Mouse (Mus musculus) hindbrain, postnatal 0 days (tissue): Measurements from ENCODE around the gene Gm47995. TPM values are rescaled to one million over a fixed set of nuclear protein-coding genes. Genes with fewer than 3 reads are reported as not detected.

Source experiments
- ATAC-seq: fragments of 200-750 bp; cut with Nextera tagmentation; 2 replicates; pipeline ENCODE4 v1.8.0; 2017; ENCODE audit warnings: mild to moderate bottlenecking, moderate TSS enrichment, moderate library complexity
- DNase-seq: peaks from one replicate; pipeline ENCODE4 v3.0.0-alpha.2; 2015; ENCODE audit warnings: low spot score
- H3K27ac ChIP-seq: fragments of 300-500 bp; sonication (generic); 2 replicates; pipeline ENCODE4 v1.5.1; 2014; ENCODE audit warnings: mild to moderate bottlenecking
- H3K27me3 ChIP-seq: fragments of 300-500 bp; sonication (generic); 2 replicates; pipeline ENCODE4 v1.6.1; 2014; ENCODE audit warnings: low read length, mixed read lengths; ENCODE audit not compliant: insufficient read depth
- H3K36me3 ChIP-seq: fragments of 300-500 bp; sonication (generic); 2 replicates; pipeline ENCODE4 v1.6.1; 2014; ENCODE audit warnings: low read length, mixed read lengths; ENCODE audit not compliant: insufficient read depth
- H3K4me1 ChIP-seq: fragments of 300-500 bp; sonication (generic); 2 replicates; pipeline ENCODE4 v1.6.1; 2014; ENCODE audit warnings: antibody characterized with exemption, low read length, mixed read lengths; ENCODE audit not compliant: insufficient read depth
- H3K4me2 ChIP-seq: fragments of 300-500 bp; sonication (generic); 2 replicates; pipeline ENCODE4 v1.6.1; 2014; ENCODE audit warnings: low read depth, mild to moderate bottlenecking, low read length, moderate library complexity, mixed read lengths
- H3K4me3 ChIP-seq: fragments of 300-500 bp; sonication (generic); 2 replicates; pipeline ENCODE4 v1.5.1; 2014; ENCODE audit warnings: low read length
- H3K9ac ChIP-seq: fragments of 300-500 bp; sonication (generic); replicated peaks from 2 replicates; pipeline ENCODE4 v1.6.1; 2014; ENCODE audit warnings: mild to moderate bottlenecking, low read length, moderate library complexity, mixed read lengths
- H3K9me3 ChIP-seq: fragments of 300-500 bp; sonication (generic); 2 replicates; pipeline ENCODE4 v1.6.1; 2016; ENCODE audit warnings: low read length, mixed read lengths
- CTCF ChIP-seq: IDR thresholded peaks from 2 replicates; pipeline ENCODE4 v1.5.1; 2016; ENCODE audit warnings: antibody characterized with exemption, control low read depth, low read depth
- WGBS: fragments of 180-500 bp; shearing (Covaris S2); extraction: QIAGEN DNeasy Blood & Tissue Kit; methylation state at CpG from one replicate; pipeline ENCODE4 v1.1.7; 2014; 5-methylcytosine and 5-hydroxymethylcytosine counted together
- polyA plus RNA-seq: library from polyadenylated mRNA; unstranded; fragments of >200 nt; fragmentation: Nextera tagmentation; extraction: Ambion mirVana; gene quantifications from 2 replicates; pipeline ENCODE4 v1.2.1, GENCODE M21; 2015
- total RNA-seq: library from RNA; depleted of rRNA; stranded (reverse); fragments of >200 nt; gene quantifications from 2 replicates; pipeline ENCODE4 v1.2.3, GENCODE M21; 2014

Gene Gm47995
- total and polyA plus RNA-seq, 2 experiments from 2014 or later = not detected

- TF ChIP-seq CTCF = no peak
- 41% methylated on average over 9 of the region's 9 CpGs for WGBS
- no peaks in the 10 kb centered on the region for H3K9me3 ChIP-seq
- no peaks in the 10 kb centered on the region for H3K27me3 ChIP-seq
- no peak overlapping the region for H3K27ac ChIP-seq
- DNase-seq (peak; percentile 38), ATAC-seq (0 out of 2 replicates have a peak, but pooled peaks have one; percentile 49)
- H3K36me3 ChIP-seq = no peaks in the 10 kb centered on the region
- no peaks in the 10 kb centered on the region for H3K4me1 ChIP-seq
- H3K4me3 ChIP-seq = no peak overlapping the region
- no peak overlapping the region for H3K9ac ChIP-seq
- no peak overlapping the region for H3K4me2 ChIP-seq
Measured at GRCm38 (mm10) chr1:151157963-151158856, 40.0 kb upstream of the Gm47995 start.

DNA sequence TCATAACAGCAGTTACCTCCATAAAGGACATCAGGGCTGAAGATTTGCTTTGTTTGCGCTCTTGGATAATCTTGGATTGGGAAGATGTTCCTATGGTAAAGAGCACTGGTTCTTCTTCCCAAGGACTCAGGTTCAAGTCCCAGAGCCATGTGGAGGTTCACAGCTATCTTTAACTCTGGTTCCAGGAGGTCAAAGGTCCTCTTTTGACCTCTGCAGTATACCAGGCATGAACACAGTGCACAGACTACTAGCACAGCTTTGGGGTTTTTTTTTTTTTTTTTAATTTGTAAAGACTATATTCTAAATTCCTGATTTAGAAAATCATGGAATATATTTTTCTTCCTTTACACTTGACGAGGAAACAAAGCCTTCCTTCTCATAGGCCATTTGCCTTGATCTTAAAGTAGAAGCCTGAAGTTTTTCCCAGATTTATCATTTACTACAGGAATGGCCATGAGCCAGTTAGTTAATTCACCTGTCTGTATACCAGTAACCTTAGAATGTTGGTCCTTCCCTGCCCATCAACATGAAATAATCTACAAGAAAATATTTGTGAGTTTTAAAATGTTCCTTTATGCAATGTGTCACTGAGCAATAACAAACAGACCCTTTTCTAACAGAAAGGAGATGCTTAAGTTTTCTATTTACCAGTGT lies 39.3 kb upstream of the Gm47995 start:
- WGBS = 89% methylated on average over 2 of the region's 2 CpGs
- Histone ChIP-seq H3K36me3 (no peaks in the 10 kb centered on the region), H3K27ac (no peak overlapping the region), H3K9ac (no peak overlapping the region), H3K4me1 (no peaks in the 10 kb centered on the region), H3K4me2 (no peak overlapping the region), H3K27me3 (no peaks in the 10 kb centered on the region), H3K9me3 (no peaks in the 10 kb centered on the region), H3K4me3 (no peak overlapping the region)
- DNase-seq (no peak), ATAC-seq (no peak)
- TF ChIP-seq CTCF = no peak

- Histone ChIP-seq H3K9ac (no peak overlapping the region), H3K27me3 (no peaks in the 10 kb centered on the region), H3K27ac (no peak overlapping the region), H3K9me3 (no peaks in the 10 kb centered on the region), H3K4me2 (no peak overlapping the region), H3K4me1 (no peaks in the 10 kb centered on the region), H3K36me3 (no peaks in the 10 kb centered on the region), H3K4me3 (no peak overlapping the region)
- WGBS = 49% methylated on average over 8 of the region's 8 CpGs
- DNase-seq (no peak), ATAC-seq (no peak)
- no peak for TF ChIP-seq CTCF
Measured at GRCm38 (mm10) chr1:151166031-151166430, 32.2 kb upstream of the Gm47995 start.

- 21% methylated on average over 12 of the region's 12 CpGs for WGBS
- Histone ChIP-seq H3K27me3 (no peaks in the 10 kb centered on the region), H3K27ac (peak overlapping the region; percentile 20; the same call in 1 of the 2 replicates), H3K4me2 (no peak overlapping the region), H3K4me1 (no peaks in the 10 kb centered on the region), H3K9me3 (no peaks in the 10 kb centered on the region), H3K9ac (no peak overlapping the region), H3K4me3 (no peak overlapping the region), H3K36me3 (no peaks in the 10 kb centered on the region)
- TF ChIP-seq CTCF = no peak
- DNase-seq = peak; percentile 55
- peak; percentile 84 for ATAC-seq
Measured at GRCm38 (mm10) chr1:151167297-151168047, 30.8 kb upstream of the Gm47995 start.

DNA sequence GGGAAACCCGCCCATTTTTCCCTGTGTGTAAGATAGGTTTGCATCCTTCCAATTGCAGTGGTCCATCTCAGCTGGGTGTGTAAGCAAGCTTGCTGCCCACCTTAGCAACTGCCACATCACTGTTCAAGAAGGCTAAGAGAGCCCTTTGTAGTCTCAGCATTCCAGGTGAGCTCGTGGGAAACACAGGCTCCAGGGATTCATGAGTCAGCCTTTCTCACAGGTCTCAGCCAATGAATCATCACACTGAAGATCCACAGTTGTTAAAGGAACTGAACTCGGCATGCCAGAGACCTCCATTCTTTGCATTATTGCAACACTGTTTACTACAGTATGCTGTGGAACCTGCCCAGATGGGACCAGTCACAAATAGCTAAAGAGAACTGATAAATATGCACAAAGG lies 29.6 kb upstream of the Gm47995 start:
- TF ChIP-seq CTCF = no peak
- no peak overlapping the region for H3K27ac ChIP-seq
- DNase-seq = no peak
- no peak overlapping the region for H3K9ac ChIP-seq
- H3K27me3 ChIP-seq = no peaks in the 10 kb centered on the region
- H3K4me1 ChIP-seq = no peaks in the 10 kb centered on the region
- no peaks in the 10 kb centered on the region for H3K9me3 ChIP-seq
- ATAC-seq = no peak
- H3K36me3 ChIP-seq = no peaks in the 10 kb centered on the region
- no peak overlapping the region for H3K4me3 ChIP-seq
- 76% methylated on average over 3 of the region's 3 CpGs for WGBS
- no peak overlapping the region for H3K4me2 ChIP-seq

- no peak for DNase-seq
- no peak for ATAC-seq
- 63% methylated on average over 2 of the region's 2 CpGs for WGBS
- Histone ChIP-seq H3K9me3 (no peaks in the 10 kb centered on the region), H3K27ac (no peak overlapping the region), H3K4me1 (no peaks in the 10 kb centered on the region), H3K27me3 (no peaks in the 10 kb centered on the region), H3K4me3 (no peak overlapping the region), H3K36me3 (no peaks in the 10 kb centered on the region), H3K4me2 (no peak overlapping the region), H3K9ac (no peak overlapping the region)
- TF ChIP-seq CTCF = no peak
Measured at GRCm38 (mm10) chr1:151171572-151172461, 26.4 kb upstream of the Gm47995 start.
